Mouse (Mus musculus): ENCODE data around the gene Sept9. TPM values are rescaled to one million over a fixed set of nuclear protein-coding genes. Genes with fewer than 3 reads are reported as not detected.

The Sept9 gene
- polyA plus RNA-seq, 1 experiment from 2014 or later: 96.5 TPM

DNA sequence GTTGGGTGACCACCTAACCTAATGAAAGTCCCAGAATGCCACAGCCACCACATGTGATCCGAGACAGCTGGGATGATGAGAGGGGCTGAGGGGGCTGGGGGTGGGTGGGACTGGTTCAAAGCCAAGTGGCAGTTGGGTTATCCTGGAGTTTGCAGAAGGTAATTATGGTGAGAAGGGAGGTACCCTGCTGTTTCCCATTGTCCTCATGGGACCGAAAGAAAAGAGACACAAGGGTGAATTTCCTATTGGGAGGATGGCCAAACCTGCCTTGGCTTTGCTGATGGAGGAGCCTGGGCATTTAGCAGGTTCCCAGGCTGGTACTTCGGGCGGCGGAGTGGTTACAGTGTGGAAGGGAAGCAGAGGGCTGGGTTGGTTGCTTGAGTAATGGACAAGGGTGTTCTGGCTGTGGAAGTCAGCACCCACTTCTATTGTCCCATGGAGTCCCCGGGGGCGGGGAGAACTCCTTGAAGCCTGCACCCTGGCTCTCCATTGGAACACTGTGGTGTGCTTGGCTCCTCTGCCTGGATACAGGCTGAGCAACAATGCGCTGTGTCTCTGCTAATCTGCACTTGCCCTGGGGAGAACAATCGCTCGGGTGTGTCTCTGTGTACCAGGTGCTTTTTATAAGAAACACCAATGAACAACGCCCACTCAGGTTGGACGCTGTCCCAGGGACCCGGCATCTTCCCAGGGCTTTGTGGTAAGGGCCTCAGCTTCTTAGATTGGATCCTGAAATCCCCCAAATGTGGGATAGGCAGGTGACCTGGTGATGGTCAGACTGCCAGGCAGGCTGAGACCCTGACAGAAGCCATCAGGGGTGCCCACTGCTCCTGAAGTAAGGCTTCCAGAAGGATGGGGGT lies 64.9 kb downstream of the Sept9 start:
- DNase-seq (ENCODE audit: low spot score): no peak
- Histone ChIP-seq H3K4me1 (replicated peaks; ENCODE audit: control insufficient read depth, insufficient read depth, low read length) (peaks cover 29% of the 10 kb centered on the region), H3K4me3 (replicated peaks; ENCODE audit: low read length) (no peak overlapping the region), H3K27ac (no peak overlapping the region), H3K9ac (no peak overlapping the region), H3K4me2 (replicated peaks) (no peak overlapping the region), H3K9me3 (ENCODE audit: control insufficient read depth, low read length) (no peaks in the 10 kb centered on the region), H3K27me3 (ENCODE audit: control insufficient read depth, insufficient read depth, low read length) (peaks cover 6% of the 10 kb centered on the region; the same call in 1 of the 2 replicates), H3K36me3 (replicated peaks; ENCODE audit: control insufficient read depth, insufficient read depth) (no peaks in the 10 kb centered on the region)
- 62% methylated on average over 13 of the region's 13 CpGs for WGBS
- ATAC-seq (ENCODE audit: low FRiP score): no peak

DNA sequence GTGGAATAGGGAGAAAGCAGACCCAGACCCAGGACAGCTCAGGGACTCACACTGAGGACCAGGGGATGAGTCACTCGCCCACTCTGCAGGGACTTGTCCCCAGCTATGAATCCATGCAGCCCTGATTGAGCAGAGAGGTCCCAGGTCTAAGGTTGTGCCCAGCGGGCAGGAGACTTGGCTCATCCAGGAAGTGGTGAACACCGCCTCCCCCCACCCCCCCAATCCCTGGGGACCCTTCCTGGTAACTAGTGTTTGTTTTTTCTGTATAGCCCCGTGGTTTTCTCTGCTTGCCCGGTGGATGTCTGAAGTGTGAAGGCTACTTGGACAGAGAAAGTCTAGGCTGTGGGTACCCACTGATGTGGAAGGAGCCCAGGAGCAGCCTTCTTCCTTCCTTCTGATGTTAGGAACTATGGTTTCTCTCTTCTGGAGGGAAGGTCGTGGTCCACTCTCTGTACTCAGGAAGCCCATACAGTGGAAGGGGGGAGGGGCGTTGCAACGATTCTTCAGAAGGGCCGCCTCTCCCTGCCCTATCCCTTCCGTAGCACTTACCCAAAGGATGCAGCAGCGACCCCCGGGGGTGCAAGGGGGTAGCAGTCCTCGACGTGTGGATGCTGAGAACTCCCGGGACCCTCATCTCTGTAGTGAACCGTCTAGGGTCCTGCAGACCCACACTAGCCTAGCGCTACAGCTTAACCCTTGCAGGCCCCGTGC lies 66.0 kb downstream of the Sept9 start:
- DNase-seq (ENCODE audit: low spot score): no peak
- H3K9ac ChIP-seq: peak overlapping the region; percentile 48
- peaks cover 37% of the 10 kb centered on the region for H3K4me1 ChIP-seq (replicated peaks; ENCODE audit: control insufficient read depth, insufficient read depth, low read length)

DNA sequence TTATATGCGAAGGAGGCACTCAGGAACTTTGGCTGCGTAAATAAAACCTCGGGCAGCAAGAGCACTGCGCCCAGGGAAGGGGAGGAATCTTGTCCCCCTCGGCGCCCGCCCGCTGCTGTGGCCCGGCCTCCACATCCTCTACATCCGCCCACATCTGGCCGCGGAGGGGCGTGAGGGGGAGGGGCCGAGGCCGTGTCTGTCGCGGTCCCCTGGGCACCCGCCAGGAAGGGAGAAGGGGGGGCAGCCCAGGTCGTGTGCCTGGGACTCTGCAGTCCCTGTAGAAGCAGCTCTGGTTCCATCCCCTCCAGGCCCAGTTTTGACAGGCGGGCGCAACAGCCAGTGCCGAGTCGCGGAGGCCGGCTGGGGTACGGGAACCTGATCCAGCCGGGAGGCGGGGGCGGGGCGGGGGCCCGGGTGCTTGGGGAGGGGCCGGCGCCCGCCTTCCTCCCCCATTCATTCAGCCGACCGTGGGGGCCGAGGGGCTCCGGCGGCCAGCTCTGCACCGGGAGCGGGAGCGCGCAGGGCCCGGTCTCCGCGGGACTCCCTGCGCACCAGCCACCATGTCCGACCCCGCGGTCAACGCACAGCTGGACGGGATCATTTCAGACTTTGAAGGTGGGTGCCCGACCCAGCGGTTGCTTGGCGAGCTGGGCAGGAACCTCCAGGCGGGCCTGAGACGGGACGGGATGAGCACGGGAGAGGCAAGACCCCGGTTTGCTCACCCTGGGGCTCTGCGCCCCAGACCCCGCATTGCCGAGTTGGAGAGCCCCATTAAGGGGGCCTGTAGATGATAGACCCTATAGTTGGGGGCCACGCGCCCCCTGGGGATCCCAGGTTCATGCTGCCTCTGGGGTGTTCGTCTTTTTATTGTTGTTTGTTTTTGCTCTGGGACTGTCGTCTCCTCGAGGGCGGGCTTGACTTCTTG lies 66.8 kb downstream of the Sept9 start:
- DNase-seq (ENCODE audit: low spot score) (peak; percentile 57), ATAC-seq (ENCODE audit: low FRiP score) (peak; percentile 58; the same call in 1 of the 2 replicates)
- Histone ChIP-seq H3K27me3 (ENCODE audit: control insufficient read depth, insufficient read depth, low read length) (peaks cover 6% of the 10 kb centered on the region; the same call in 1 of the 2 replicates), H3K4me3 (replicated peaks; ENCODE audit: low read length) (peak overlapping the region; percentile 48), H3K4me2 (replicated peaks) (peak overlapping the region; percentile 73), H3K9me3 (ENCODE audit: control insufficient read depth, low read length) (no peaks in the 10 kb centered on the region), H3K27ac (peak overlapping the region; percentile 68), H3K4me1 (replicated peaks; ENCODE audit: control insufficient read depth, insufficient read depth, low read length) (peaks cover 37% of the 10 kb centered on the region), H3K9ac (peak overlapping the region; percentile 48), H3K36me3 (replicated peaks; ENCODE audit: control insufficient read depth, insufficient read depth) (no peaks in the 10 kb centered on the region)
- WGBS: under 1% methylated on average over 64 of the region's 69 CpGs

More for the DNA sequence above, 66.0 kb downstream of the Sept9 start:
- no peak overlapping the region; the same call in 1 of the 2 replicates for H3K27ac ChIP-seq
- H3K36me3 ChIP-seq (replicated peaks; ENCODE audit: control insufficient read depth, insufficient read depth): no peaks in the 10 kb centered on the region
- peak overlapping the region; percentile 73 for H3K4me2 ChIP-seq (replicated peaks)
- 0 out of 2 replicates have a peak, but pooled peaks have one; percentile 15 for ATAC-seq (ENCODE audit: low FRiP score)
- H3K4me3 ChIP-seq (replicated peaks; ENCODE audit: low read length): peak overlapping the region; percentile 48
- peaks cover 6% of the 10 kb centered on the region; the same call in 1 of the 2 replicates for H3K27me3 ChIP-seq (ENCODE audit: control insufficient read depth, insufficient read depth, low read length)
- 5% methylated on average over 18 of the region's 18 CpGs for WGBS
- H3K9me3 ChIP-seq (ENCODE audit: control insufficient read depth, low read length): no peaks in the 10 kb centered on the region

DNA sequence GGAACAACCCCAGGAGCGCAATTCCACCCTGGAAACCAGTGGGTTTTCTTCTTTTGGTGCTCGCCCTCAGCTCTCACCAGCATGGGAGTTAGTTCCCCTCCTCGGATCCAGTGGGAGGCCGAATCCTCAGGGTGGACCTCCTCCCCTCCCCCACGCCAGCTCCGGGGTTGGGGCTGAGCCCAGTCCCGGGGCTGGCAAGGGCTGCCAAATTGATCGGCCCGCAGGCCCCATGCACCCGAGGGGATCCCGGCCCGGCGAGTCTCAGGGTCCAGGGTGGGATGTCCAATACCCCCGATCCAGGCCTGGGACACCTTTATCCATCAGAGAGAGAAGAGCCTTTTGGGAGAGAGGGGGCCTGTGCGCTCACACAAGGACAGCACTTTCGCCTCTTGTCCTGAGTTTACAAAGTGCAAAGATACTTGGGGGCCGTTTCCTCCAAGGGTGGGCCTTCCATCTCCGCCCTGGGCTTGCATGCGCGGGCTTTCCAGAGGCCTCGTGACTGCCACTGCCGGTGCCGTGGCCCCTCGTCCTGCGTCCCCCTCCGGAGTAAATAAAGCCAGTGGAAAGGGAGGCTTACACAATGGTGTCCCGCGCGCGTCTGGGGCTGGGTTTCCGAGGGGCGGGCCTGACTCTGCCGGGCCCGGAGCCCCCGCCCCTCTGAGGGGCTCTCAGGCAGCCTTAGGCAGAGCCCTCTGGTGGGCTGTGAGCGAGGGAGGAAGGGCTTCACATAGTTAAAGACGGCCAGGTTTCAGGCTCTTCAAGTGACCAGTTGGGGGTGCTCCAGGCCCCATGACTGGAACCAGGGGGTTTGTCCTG lies 67.7 kb downstream of the Sept9 start:
- peak overlapping the region; percentile 48 for H3K4me3 ChIP-seq (replicated peaks; ENCODE audit: low read length)
- H3K9ac ChIP-seq: peak overlapping the region; percentile 48
- no peaks in the 10 kb centered on the region for H3K36me3 ChIP-seq (replicated peaks; ENCODE audit: control insufficient read depth, insufficient read depth)
- peak overlapping the region; percentile 73 for H3K4me2 ChIP-seq (replicated peaks)
- DNase-seq (ENCODE audit: low spot score) (peak; percentile 63), ATAC-seq (ENCODE audit: low FRiP score) (peak; percentile 72)
- peak overlapping the region; percentile 68 for H3K27ac ChIP-seq
- H3K9me3 ChIP-seq (ENCODE audit: control insufficient read depth, low read length): no peaks in the 10 kb centered on the region
- H3K27me3 ChIP-seq (ENCODE audit: control insufficient read depth, insufficient read depth, low read length): peaks cover 6% of the 10 kb centered on the region; the same call in 1 of the 2 replicates
- WGBS: under 1% methylated on average over 37 of the region's 37 CpGs
- peaks cover 37% of the 10 kb centered on the region for H3K4me1 ChIP-seq (replicated peaks; ENCODE audit: control insufficient read depth, insufficient read depth, low read length)

DNA sequence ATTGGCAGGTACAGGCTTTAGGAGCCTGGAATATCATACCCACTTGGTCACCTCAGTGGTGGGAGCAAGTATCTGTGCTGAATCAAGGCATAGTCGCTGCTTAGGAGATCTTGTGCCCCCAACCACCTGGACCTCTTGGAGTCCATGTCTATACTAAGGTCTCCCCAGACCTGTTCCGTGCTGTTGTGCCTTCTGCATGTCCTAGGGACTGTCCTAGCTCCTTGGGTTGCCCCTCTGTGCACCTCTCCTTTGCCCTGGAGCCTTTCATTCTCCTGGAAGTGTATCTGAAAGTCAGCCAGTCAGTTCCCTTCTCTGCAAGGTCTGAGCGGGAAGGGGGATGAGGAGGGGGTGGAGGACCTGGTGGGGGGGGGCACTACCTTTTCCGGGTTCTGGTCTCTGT lies 68.4 kb downstream of the Sept9 start:
- Histone ChIP-seq H3K4me3 (replicated peaks; ENCODE audit: low read length) (peak overlapping the region; percentile 48; the same call in 1 of the 2 replicates), H3K4me1 (replicated peaks; ENCODE audit: control insufficient read depth, insufficient read depth, low read length) (peaks cover 37% of the 10 kb centered on the region), H3K9me3 (ENCODE audit: control insufficient read depth, low read length) (no peaks in the 10 kb centered on the region), H3K9ac (no peak overlapping the region), H3K36me3 (replicated peaks; ENCODE audit: control insufficient read depth, insufficient read depth) (no peaks in the 10 kb centered on the region), H3K27me3 (ENCODE audit: control insufficient read depth, insufficient read depth, low read length) (peaks cover 6% of the 10 kb centered on the region; the same call in 1 of the 2 replicates), H3K4me2 (replicated peaks) (peak overlapping the region; percentile 73), H3K27ac (no peak overlapping the region)
- no peak for DNase-seq (ENCODE audit: low spot score)
- WGBS: 35% methylated on average over 4 of the region's 4 CpGs
- ATAC-seq (ENCODE audit: low FRiP score): no peak

DNA sequence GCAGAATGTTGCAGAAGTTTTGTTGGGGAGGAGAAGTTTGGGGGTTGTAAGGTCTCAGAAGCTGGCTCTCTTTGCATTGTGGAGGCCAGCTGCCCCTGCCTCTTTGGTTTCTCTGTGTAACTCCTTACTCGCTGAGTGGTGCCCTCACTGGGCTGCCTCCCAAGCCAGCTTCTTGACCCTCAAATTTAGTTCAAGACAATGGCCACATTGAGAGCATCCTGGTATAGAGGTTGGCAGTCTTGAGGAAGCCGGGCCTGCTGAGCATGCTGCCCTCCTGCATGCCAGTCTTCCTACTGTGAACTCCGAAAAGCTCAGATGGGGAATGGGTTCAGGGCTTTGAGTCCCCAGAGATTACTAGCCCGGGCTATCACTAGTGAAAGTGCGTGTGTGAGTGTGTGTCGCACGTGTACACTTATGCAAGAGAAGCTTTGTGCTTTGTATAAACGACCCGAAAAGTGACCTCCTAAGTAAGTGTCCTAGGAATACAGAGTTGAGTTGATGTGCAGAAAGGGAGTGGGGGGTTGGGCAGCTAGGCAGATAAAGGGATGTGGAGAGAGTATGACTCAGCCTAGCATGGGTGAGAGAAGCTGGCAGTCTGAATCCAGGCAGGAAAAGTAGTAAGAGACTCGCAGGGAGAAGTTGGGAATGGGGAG lies 69.0 kb downstream of the Sept9 start:
- no peak overlapping the region for H3K27ac ChIP-seq
- no peak overlapping the region; the same call in 1 of the 2 replicates for H3K9ac ChIP-seq
- peak overlapping the region; percentile 48; the same call in 1 of the 2 replicates for H3K4me3 ChIP-seq (replicated peaks; ENCODE audit: low read length)
- peak overlapping the region; percentile 73 for H3K4me2 ChIP-seq (replicated peaks)
- 50% methylated on average over 10 of the region's 10 CpGs for WGBS
- H3K27me3 ChIP-seq (ENCODE audit: control insufficient read depth, insufficient read depth, low read length): peaks cover 6% of the 10 kb centered on the region; the same call in 1 of the 2 replicates
- H3K9me3 ChIP-seq (ENCODE audit: control insufficient read depth, low read length): no peaks in the 10 kb centered on the region
- no peak for ATAC-seq (ENCODE audit: low FRiP score)
- peaks cover 37% of the 10 kb centered on the region for H3K4me1 ChIP-seq (replicated peaks; ENCODE audit: control insufficient read depth, insufficient read depth, low read length)
- no peak for DNase-seq (ENCODE audit: low spot score)
- H3K36me3 ChIP-seq (replicated peaks; ENCODE audit: control insufficient read depth, insufficient read depth): no peaks in the 10 kb centered on the region

DNA sequence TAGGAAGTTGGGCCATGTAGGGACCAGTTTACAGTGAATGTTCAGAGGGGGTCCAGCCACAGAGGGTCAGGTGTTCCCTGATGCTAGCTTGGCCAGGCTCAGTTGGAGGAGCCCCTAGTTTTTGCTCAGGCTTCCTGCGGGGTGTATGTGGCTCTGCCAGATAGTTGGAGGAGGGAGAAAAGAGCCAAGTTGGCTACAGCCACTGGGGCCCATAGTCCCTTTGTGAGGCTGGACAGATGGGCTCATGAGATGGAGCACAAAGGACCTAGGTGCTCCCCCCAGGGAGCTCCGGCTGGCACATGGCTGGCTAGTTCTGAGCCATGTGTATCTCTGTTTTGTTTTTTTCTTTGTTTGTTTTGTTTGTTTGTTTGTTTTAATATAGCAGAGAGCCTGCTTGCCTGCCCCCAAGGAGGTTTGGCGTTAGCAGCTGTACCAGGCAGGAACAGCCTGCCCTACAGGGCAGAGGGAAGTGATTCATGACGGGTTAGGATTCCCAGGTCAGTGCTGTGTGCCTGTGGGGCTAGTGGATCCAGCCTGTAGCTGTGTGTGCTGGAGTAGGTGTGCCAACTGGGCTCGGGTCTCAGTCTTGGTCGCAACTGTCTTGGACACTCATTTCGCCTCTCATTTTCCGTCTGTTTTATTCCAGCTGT lies 69.7 kb downstream of the Sept9 start:
- no peaks in the 10 kb centered on the region for H3K36me3 ChIP-seq (replicated peaks; ENCODE audit: control insufficient read depth, insufficient read depth)
- H3K27ac ChIP-seq: peak overlapping the region; percentile 20; the same call in 1 of the 2 replicates
- H3K4me3 ChIP-seq (replicated peaks; ENCODE audit: low read length): no peak overlapping the region
- DNase-seq (ENCODE audit: low spot score) (no peak), ATAC-seq (ENCODE audit: low FRiP score) (no peak)
- H3K9ac ChIP-seq: no peak overlapping the region; the same call in 1 of the 2 replicates
- 0 out of 2 replicates have a peak overlapping the region, but pooled peaks have one; percentile 73 for H3K4me2 ChIP-seq (replicated peaks)
- no peaks in the 10 kb centered on the region for H3K9me3 ChIP-seq (ENCODE audit: control insufficient read depth, low read length)
- WGBS: 55% methylated on average over 8 of the region's 8 CpGs
- H3K27me3 ChIP-seq (ENCODE audit: control insufficient read depth, insufficient read depth, low read length): peaks cover 6% of the 10 kb centered on the region; the same call in 1 of the 2 replicates
- peaks cover 33% of the 10 kb centered on the region for H3K4me1 ChIP-seq (replicated peaks; ENCODE audit: control insufficient read depth, insufficient read depth, low read length)

All from hindbrain, embryonic 14.5 days (tissue).